Mouse (Mus musculus): ENCODE results near the gene Steap4. TPM values are rescaled to one million over a fixed set of nuclear protein-coding genes. Genes with fewer than 3 reads are reported as not detected.
"Not testable (repeated sequence)": the region's sequence is repeated elsewhere in the genome, so short reads cannot be mapped to it uniquely, and the experiment has no call there.

Steap4 gene
- polyA plus RNA-seq, 1 experiment from 2014 or later = 0.51 TPM

- no peak overlapping the region for H3K4me3 ChIP-seq
- H3K4me1 ChIP-seq = peaks cover 8% of the 10 kb centered on the region
- H3K9me3 ChIP-seq (replicated peaks) = no peaks in the 10 kb centered on the region
- 0 out of 2 replicates have a peak, but pooled peaks cover 8% of the 10 kb centered on the region for H3K27me3 ChIP-seq (ENCODE audit: low read depth, poor library complexity, severe bottlenecking)
- WGBS = 94% methylated on average over 4 of the region's 4 CpGs
- H3K36me3 ChIP-seq = no peaks in the 10 kb centered on the region
- no peak for DNase-seq (ENCODE audit: low spot score)
- H3K27ac ChIP-seq = no peak overlapping the region
Measured at GRCm38 (mm10) chr5:7958061-7958460, 2.2 kb upstream of the Steap4 start.

GRCm38 (mm10) chr5:7959286-7959685, 971 bp upstream of the Steap4 start:
- H3K4me3 ChIP-seq = no peak overlapping the region
- peaks cover 8% of the 10 kb centered on the region for H3K4me1 ChIP-seq
- no peak for DNase-seq (ENCODE audit: low spot score)
- WGBS = 92% methylated on average over 6 of the region's 6 CpGs
- 0 out of 2 replicates have a peak, but pooled peaks cover 8% of the 10 kb centered on the region for H3K27me3 ChIP-seq (ENCODE audit: low read depth, poor library complexity, severe bottlenecking)
- no peaks in the 10 kb centered on the region for H3K9me3 ChIP-seq (replicated peaks)
- H3K27ac ChIP-seq = no peak overlapping the region
- H3K36me3 ChIP-seq = no peaks in the 10 kb centered on the region

GRCm38 (mm10) chr5:7961113-7961512, 856 bp downstream of the Steap4 start:
- H3K36me3 ChIP-seq = no peaks in the 10 kb centered on the region
- 82% methylated on average over 7 of the region's 7 CpGs for WGBS
- H3K27me3 ChIP-seq (ENCODE audit: low read depth, poor library complexity, severe bottlenecking) = 0 out of 2 replicates have a peak, but pooled peaks cover 8% of the 10 kb centered on the region
- H3K9me3 ChIP-seq (replicated peaks) = no peaks in the 10 kb centered on the region
- H3K4me3 ChIP-seq = no peak overlapping the region
- H3K4me1 ChIP-seq = peaks cover 8% of the 10 kb centered on the region
- H3K27ac ChIP-seq = no peak overlapping the region
- DNase-seq (ENCODE audit: low spot score) = no peak

- Histone ChIP-seq H3K4me1 (peaks cover 4% of the 10 kb centered on the region), H3K36me3 (no peaks in the 10 kb centered on the region), H3K4me3 (no peak overlapping the region), H3K27ac (no peak overlapping the region), H3K27me3 (ENCODE audit: low read depth, poor library complexity, severe bottlenecking) (no peaks in the 10 kb centered on the region), H3K9me3 (replicated peaks) (no peaks in the 10 kb centered on the region)
- WGBS = 36% methylated on average over 3 of the region's 3 CpGs
- peak; percentile 46 for DNase-seq (ENCODE audit: low spot score)
Measured at GRCm38 (mm10) chr5:7965281-7965680, 5.0 kb downstream of the Steap4 start.

- WGBS = 88% methylated on average over 5 of the region's 5 CpGs
- H3K27me3 ChIP-seq (ENCODE audit: low read depth, poor library complexity, severe bottlenecking) = no peaks in the 10 kb centered on the region
Measured at GRCm38 (mm10) chr5:7968152-7968551, 7.9 kb downstream of the Steap4 start.

GRCm38 (mm10) chr5:7972266-7972665, 12.0 kb downstream of the Steap4 start:
- H3K9me3 ChIP-seq (replicated peaks) = no peaks in the 10 kb centered on the region
- no peaks in the 10 kb centered on the region for H3K4me1 ChIP-seq
- no peaks in the 10 kb centered on the region for H3K27me3 ChIP-seq (ENCODE audit: low read depth, poor library complexity, severe bottlenecking)
- WGBS = 90% methylated on average over 2 of the region's 2 CpGs
- no peak overlapping the region for H3K4me3 ChIP-seq
- H3K27ac ChIP-seq = no peak overlapping the region
- no peaks in the 10 kb centered on the region for H3K36me3 ChIP-seq
- DNase-seq (ENCODE audit: low spot score) = no peak

More at GRCm38 (mm10) chr5:7968152-7968551, 7.9 kb downstream of the Steap4 start:
- DNase-seq (ENCODE audit: low spot score) = no peak
- H3K9me3 ChIP-seq (replicated peaks) = no peaks in the 10 kb centered on the region
- no peak overlapping the region for H3K27ac ChIP-seq
- H3K4me3 ChIP-seq = no peak overlapping the region
- no peaks in the 10 kb centered on the region for H3K4me1 ChIP-seq
- H3K36me3 ChIP-seq = no peaks in the 10 kb centered on the region

GRCm38 (mm10) chr5:7974522-7975197, 14.4 kb downstream of the Steap4 start:
- Histone ChIP-seq H3K4me3 (no peak overlapping the region), H3K9me3 (replicated peaks) (no peaks in the 10 kb centered on the region), H3K27me3 (ENCODE audit: low read depth, poor library complexity, severe bottlenecking) (no peaks in the 10 kb centered on the region), H3K4me1 (no peaks in the 10 kb centered on the region), H3K36me3 (no peaks in the 10 kb centered on the region), H3K27ac (no peak overlapping the region)
- WGBS = 94% methylated on average over 11 of the region's 11 CpGs
- no peak for DNase-seq (ENCODE audit: low spot score)

- no peak overlapping the region for H3K4me3 ChIP-seq
Measured at GRCm38 (mm10) chr5:7980586-7980985, 20.3 kb downstream of the Steap4 start.

GRCm38 (mm10) chr5:7987962-7988361, 27.7 kb downstream of the Steap4 start:
- no peaks in the 10 kb centered on the region for H3K4me1 ChIP-seq
- no peak overlapping the region for H3K4me3 ChIP-seq
- no peaks in the 10 kb centered on the region for H3K27me3 ChIP-seq (ENCODE audit: low read depth, poor library complexity, severe bottlenecking)
- 92% methylated on average over 1 of the region's 1 CpGs for WGBS
- H3K36me3 ChIP-seq = no peaks in the 10 kb centered on the region
- H3K9me3 ChIP-seq (replicated peaks) = no peaks in the 10 kb centered on the region
- H3K27ac ChIP-seq = no peak overlapping the region
- DNase-seq (ENCODE audit: low spot score) = no peak

More at GRCm38 (mm10) chr5:7980586-7980985, 20.3 kb downstream of the Steap4 start:
- Histone ChIP-seq H3K27ac (no peak overlapping the region), H3K36me3 (no peaks in the 10 kb centered on the region), H3K9me3 (replicated peaks) (no peaks in the 10 kb centered on the region), H3K27me3 (ENCODE audit: low read depth, poor library complexity, severe bottlenecking) (no peaks in the 10 kb centered on the region), H3K4me1 (no peaks in the 10 kb centered on the region)
- no peak for DNase-seq (ENCODE audit: low spot score)
- WGBS = 88% methylated on average over 5 of the region's 5 CpGs

GRCm38 (mm10) chr5:7988415-7988814, 28.2 kb downstream of the Steap4 start:
- Histone ChIP-seq H3K36me3 (no peaks in the 10 kb centered on the region), H3K4me1 (0 out of 2 replicates have a peak, but pooled peaks cover under 1% of the 10 kb centered on the region), H3K9me3 (replicated peaks) (no peaks in the 10 kb centered on the region), H3K27ac (no peak overlapping the region), H3K27me3 (ENCODE audit: low read depth, poor library complexity, severe bottlenecking) (no peaks in the 10 kb centered on the region), H3K4me3 (no peak overlapping the region)
- DNase-seq (ENCODE audit: low spot score) = no peak
- 88% methylated on average over 4 of the region's 4 CpGs for WGBS

- not testable (repeated sequence) for H3K27ac ChIP-seq; H3K4me3 ChIP-seq; H3K27me3 ChIP-seq (ENCODE audit: low read depth, poor library complexity, severe bottlenecking); H3K9me3 ChIP-seq (replicated peaks); H3K4me1 ChIP-seq; H3K36me3 ChIP-seq; DNase-seq (ENCODE audit: low spot score)
- WGBS = 87% methylated on average over 2 of the region's 2 CpGs
Measured at GRCm38 (mm10) chr5:7991631-7992030, 31.4 kb downstream of the Steap4 start.

GRCm38 (mm10) chr5:7993766-7994165, 33.5 kb downstream of the Steap4 start:
- H3K4me1 ChIP-seq = peaks cover 2% of the 10 kb centered on the region; the same call in 1 of the 2 replicates
- no peaks in the 10 kb centered on the region for H3K27me3 ChIP-seq (ENCODE audit: low read depth, poor library complexity, severe bottlenecking)

GRCm38 (mm10) chr5:7995288-7995897, 35.1 kb downstream of the Steap4 start:
- Histone ChIP-seq H3K27me3 (ENCODE audit: low read depth, poor library complexity, severe bottlenecking) (no peaks in the 10 kb centered on the region), H3K27ac (no peak overlapping the region), H3K4me3 (no peak overlapping the region), H3K9me3 (replicated peaks) (no peaks in the 10 kb centered on the region), H3K36me3 (no peaks in the 10 kb centered on the region), H3K4me1 (peaks cover 2% of the 10 kb centered on the region; the same call in 1 of the 2 replicates)
- DNase-seq (ENCODE audit: low spot score) = no peak
- 91% methylated on average over 1 of the region's 1 CpGs for WGBS

More at GRCm38 (mm10) chr5:7993766-7994165, 33.5 kb downstream of the Steap4 start:
- Histone ChIP-seq H3K4me3 (no peak overlapping the region), H3K36me3 (no peaks in the 10 kb centered on the region), H3K9me3 (replicated peaks) (no peaks in the 10 kb centered on the region), H3K27ac (no peak overlapping the region)
- WGBS = 39% methylated on average over 5 of the region's 5 CpGs
- DNase-seq (ENCODE audit: low spot score) = no peak

Data from limb, embryonic 10.5 days (tissue).